Mouse (Mus musculus) neural tube, embryonic 15.5 days (tissue): Measurements from ENCODE around the gene Ahsg. TPM values are rescaled to one million over a fixed set of nuclear protein-coding genes. Genes with fewer than 3 reads are reported as not detected.

Source experiments
- ATAC-seq: fragments of 200-750 bp; cut with Nextera tagmentation; 2 replicates; pipeline ENCODE4 v1.8.0; 2017; ENCODE audit warnings: mild to moderate bottlenecking, moderate TSS enrichment, moderate library complexity; ENCODE audit not compliant: low FRiP score
- H3K27ac ChIP-seq: fragments of 300-500 bp; sonication (generic); replicated peaks from 2 replicates; pipeline ENCODE4 v1.5.1; 2015; ENCODE audit warnings: mild to moderate bottlenecking, inconsistent platforms
- H3K27me3 ChIP-seq: fragments of 300-500 bp; sonication (generic); replicated peaks from 2 replicates; pipeline ENCODE4 v1.6.1; 2015; ENCODE audit warnings: inconsistent platforms
- H3K36me3 ChIP-seq: fragments of 300-500 bp; sonication (generic); 2 replicates; pipeline ENCODE4 v1.6.1; 2015; ENCODE audit warnings: inconsistent platforms
- H3K4me1 ChIP-seq: fragments of 300-500 bp; sonication (generic); 2 replicates; pipeline ENCODE4 v1.6.1; 2015; ENCODE audit warnings: inconsistent platforms
- H3K4me2 ChIP-seq: fragments of 300-500 bp; sonication (generic); 2 replicates; pipeline ENCODE4 v1.6.1; 2015; ENCODE audit warnings: inconsistent platforms, mild to moderate bottlenecking, moderate library complexity
- H3K4me3 ChIP-seq: fragments of 300-500 bp; sonication (generic); replicated peaks from 2 replicates; pipeline ENCODE4 v1.5.1; 2015; ENCODE audit warnings: mild to moderate bottlenecking, inconsistent platforms
- H3K9ac ChIP-seq: fragments of 300-500 bp; sonication (generic); replicated peaks from 2 replicates; pipeline ENCODE4 v1.6.1; 2015; ENCODE audit warnings: mild to moderate bottlenecking, inconsistent platforms
- H3K9me3 ChIP-seq: fragments of 300-500 bp; sonication (generic); replicated peaks from 2 replicates; pipeline ENCODE4 v1.6.1; 2016; ENCODE audit warnings: inconsistent platforms
- WGBS: fragments of 180-500 bp; shearing (Covaris S2); methylation state at CpG from one replicate; pipeline ENCODE4 v1.1.7; 2015; ENCODE audit warnings: mixed read lengths; 5-methylcytosine and 5-hydroxymethylcytosine counted together
- polyA plus RNA-seq: library from polyadenylated mRNA; unstranded; fragments of >200 nt; fragmentation: Nextera tagmentation; extraction: Ambion mirVana; gene quantifications from 2 replicates; pipeline ENCODE4 v1.2.1, GENCODE M21; 2015

Ahsg gene
- polyA plus RNA-seq, 1 experiment from 2014 or later, result 0.87 TPM

DNA sequence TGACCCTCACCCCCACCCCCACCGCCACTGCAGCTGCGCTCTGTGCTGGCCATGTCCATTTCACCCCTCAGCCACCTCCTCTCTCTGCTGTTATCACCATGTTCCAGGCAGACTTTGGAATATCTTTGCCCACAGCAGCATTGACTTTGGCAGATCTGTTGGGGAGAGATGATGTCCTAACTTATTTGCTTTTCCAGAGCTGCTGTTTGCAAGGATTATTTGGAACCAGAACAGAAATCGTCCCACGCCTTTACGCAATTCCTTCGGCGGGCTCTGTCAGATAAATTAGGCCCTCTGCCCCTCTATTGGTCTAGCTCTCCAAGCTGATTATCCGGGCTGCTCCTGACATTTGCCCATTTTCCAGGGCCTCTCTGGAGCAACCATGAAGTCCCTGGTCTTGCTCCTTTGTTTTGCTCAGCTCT lies 667 bp downstream of the Ahsg start:
- H3K27ac ChIP-seq, result no peak overlapping the region
- H3K4me2 ChIP-seq, result no peak overlapping the region
- no peaks in the 10 kb centered on the region for H3K27me3 ChIP-seq
- H3K9me3 ChIP-seq, result no peaks in the 10 kb centered on the region
- H3K4me1 ChIP-seq, result no peaks in the 10 kb centered on the region
- H3K36me3 ChIP-seq, result no peaks in the 10 kb centered on the region
- ATAC-seq, result no peak
- no peak overlapping the region for H3K4me3 ChIP-seq
- no peak overlapping the region for H3K9ac ChIP-seq
- 93% methylated on average over 8 of the region's 8 CpGs for WGBS

DNA sequence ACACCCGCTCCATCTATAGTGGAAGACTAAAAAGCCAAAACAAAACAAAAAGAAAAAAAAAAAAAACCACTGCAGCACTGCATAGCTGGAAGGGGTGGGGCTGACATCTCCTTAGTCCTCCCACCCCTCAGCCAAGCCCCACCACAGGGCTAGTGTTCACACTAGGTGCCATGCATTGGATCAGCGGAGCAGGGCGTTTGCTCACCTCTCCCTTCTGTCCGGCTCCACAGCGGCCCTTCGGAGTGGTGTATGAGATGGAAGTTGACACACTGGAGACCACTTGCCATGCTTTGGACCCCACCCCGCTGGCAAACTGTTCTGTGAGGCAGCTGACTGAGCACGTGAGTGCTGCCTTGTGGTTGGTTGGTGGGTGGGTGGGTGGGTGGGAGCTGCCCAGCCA lies 3.0 kb downstream of the Ahsg start:
- Histone ChIP-seq H3K4me1 (no peaks in the 10 kb centered on the region), H3K36me3 (no peaks in the 10 kb centered on the region), H3K9ac (no peak overlapping the region), H3K4me2 (no peak overlapping the region), H3K27me3 (no peaks in the 10 kb centered on the region), H3K4me3 (no peak overlapping the region), H3K27ac (no peak overlapping the region), H3K9me3 (no peaks in the 10 kb centered on the region)
- no peak for ATAC-seq
- 67% methylated on average over 8 of the region's 8 CpGs for WGBS

DNA sequence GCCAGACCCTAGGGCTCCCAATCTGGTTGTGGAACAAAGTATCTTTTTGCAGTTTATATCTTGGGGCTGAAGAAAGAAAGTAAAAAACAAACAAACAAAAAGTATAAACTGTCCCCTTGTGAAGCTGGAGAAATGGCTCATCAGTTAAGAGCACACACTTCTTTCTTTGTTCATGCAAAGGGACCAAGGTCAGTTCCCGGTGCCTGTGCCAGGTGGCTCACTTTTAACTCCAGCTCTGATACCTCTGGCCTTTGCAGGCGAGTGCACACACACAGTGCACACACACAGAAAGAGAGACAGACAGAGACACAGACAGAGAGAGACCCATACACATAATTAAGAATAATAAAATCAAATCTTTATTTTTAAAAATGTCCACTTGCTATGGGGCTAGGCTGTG lies 5.5 kb downstream of the Ahsg start:
- Histone ChIP-seq H3K9ac (no peak overlapping the region), H3K9me3 (no peaks in the 10 kb centered on the region), H3K4me2 (no peak overlapping the region), H3K27me3 (no peaks in the 10 kb centered on the region), H3K27ac (no peak overlapping the region), H3K36me3 (no peaks in the 10 kb centered on the region), H3K4me3 (no peak overlapping the region), H3K4me1 (no peaks in the 10 kb centered on the region)
- no peak for ATAC-seq
- 72% methylated on average over 2 of the region's 2 CpGs for WGBS

DNA sequence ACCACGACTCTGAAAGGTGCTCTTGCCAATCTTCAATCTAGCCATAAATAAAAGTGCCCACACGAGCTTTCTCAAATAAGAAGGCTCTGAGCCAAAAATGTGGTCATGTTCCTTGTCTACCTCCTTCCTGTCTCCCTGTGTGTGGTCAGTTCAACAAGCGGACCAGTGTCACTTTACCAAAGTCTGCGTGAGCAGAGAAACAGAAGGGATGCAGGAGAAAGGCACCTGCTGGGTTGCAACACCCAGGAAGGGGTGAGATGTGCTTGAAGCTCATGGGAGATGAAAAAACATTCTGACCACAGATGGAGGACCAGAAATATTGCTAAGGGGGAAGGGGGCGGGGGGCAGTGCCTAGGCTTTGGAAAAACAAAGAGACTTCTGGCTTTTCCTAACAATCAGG lies 8.3 kb downstream of the Ahsg start:
- Histone ChIP-seq H3K27ac (no peak overlapping the region), H3K9ac (no peak overlapping the region), H3K27me3 (no peaks in the 10 kb centered on the region), H3K4me2 (no peak overlapping the region), H3K36me3 (no peaks in the 10 kb centered on the region), H3K4me3 (no peak overlapping the region), H3K4me1 (no peaks in the 10 kb centered on the region), H3K9me3 (no peaks in the 10 kb centered on the region)
- no peak for ATAC-seq
- 40% methylated on average over 5 of the region's 5 CpGs for WGBS

DNA sequence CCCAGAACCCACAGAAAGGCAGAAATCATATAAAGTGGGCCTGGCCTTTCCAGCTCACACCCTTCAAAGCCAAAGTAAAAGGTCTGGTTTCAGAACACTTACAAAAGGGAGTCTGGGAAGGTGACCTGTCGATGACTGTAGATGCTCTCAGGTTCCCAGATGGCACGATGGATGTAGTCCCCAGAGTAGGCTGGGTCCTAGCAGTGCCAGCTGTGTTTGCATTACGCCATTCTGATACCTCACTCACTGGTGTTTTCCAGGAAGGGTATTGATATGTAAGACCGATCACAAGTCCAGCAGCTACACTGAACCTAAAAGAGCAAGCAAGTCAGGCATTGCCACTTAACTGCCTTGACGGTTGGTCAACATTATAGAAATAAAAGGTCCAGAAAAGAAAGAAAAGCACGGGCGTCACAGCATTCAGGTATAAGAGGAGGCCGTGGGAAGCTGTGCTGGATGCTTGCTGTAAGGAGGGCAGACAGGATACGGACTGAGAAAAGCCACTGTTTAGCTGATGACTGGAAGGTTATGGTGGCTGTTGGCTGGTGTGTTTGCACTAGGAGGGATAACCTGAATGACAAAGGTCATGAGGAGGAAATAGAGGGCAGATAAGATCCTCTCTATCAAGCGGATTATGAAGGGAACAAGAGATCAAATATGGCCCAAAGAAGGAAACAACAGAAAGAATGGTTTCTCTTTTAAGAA lies 8.9 kb downstream of the Ahsg start:
- Histone ChIP-seq H3K4me1 (no peaks in the 10 kb centered on the region), H3K27me3 (no peaks in the 10 kb centered on the region), H3K9ac (no peak overlapping the region), H3K9me3 (no peaks in the 10 kb centered on the region), H3K4me2 (no peak overlapping the region), H3K27ac (no peak overlapping the region), H3K4me3 (no peak overlapping the region), H3K36me3 (no peaks in the 10 kb centered on the region)
- 88% methylated on average over 10 of the region's 10 CpGs for WGBS
- ATAC-seq, result no peak

DNA sequence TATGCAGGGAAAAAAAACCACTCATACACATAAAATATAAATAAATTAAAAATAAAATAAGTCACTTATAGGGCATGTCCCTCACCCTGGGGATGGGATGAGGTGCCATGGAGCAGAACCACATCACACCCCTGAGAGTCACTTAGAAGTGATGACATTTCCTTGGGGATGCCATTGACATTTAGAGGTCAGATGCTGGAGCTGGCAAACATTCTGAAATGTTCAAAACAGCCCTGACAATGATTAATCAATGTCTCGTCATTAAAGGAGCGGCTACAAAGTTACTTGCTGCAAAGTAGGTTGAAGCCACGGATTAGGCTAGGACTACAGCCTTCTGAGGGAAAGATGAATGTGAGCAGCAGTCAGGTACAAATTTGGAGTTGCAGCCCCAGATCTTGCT lies 10.2 kb downstream of the Ahsg start:
- Histone ChIP-seq H3K4me1 (no peaks in the 10 kb centered on the region), H3K36me3 (no peaks in the 10 kb centered on the region), H3K27me3 (no peaks in the 10 kb centered on the region), H3K4me3 (no peak overlapping the region), H3K9ac (no peak overlapping the region), H3K4me2 (no peak overlapping the region), H3K9me3 (no peaks in the 10 kb centered on the region), H3K27ac (no peak overlapping the region)
- 80% methylated on average over 3 of the region's 3 CpGs for WGBS
- no peak for ATAC-seq

DNA sequence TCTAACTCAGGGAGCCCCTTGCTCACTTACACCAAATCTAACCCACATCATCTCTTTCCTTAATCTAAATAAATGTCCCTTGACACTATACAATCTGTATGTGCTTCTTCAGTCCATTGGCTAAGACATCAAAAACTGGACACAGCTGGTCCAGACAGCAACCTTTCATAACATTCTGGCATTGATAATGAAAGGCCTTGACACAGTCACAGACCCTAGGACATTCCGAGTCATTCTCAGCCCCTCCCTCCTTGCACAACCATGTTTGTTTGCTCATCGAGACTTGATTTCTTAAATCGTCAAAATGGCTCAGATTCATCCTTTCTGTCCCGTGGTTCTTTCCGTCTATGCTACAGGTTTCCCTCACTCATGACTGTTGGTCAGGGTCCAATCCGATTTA lies 18.2 kb downstream of the Ahsg start:
- no peak for ATAC-seq
- H3K27ac ChIP-seq, result no peak overlapping the region
- H3K4me2 ChIP-seq, result no peak overlapping the region
- H3K36me3 ChIP-seq, result no peaks in the 10 kb centered on the region
- 93% methylated on average over 6 of the region's 6 CpGs for WGBS
- H3K4me1 ChIP-seq, result no peaks in the 10 kb centered on the region
- H3K4me3 ChIP-seq, result no peak overlapping the region
- H3K27me3 ChIP-seq, result no peaks in the 10 kb centered on the region
- H3K9ac ChIP-seq, result no peak overlapping the region
- H3K9me3 ChIP-seq, result no peaks in the 10 kb centered on the region

DNA sequence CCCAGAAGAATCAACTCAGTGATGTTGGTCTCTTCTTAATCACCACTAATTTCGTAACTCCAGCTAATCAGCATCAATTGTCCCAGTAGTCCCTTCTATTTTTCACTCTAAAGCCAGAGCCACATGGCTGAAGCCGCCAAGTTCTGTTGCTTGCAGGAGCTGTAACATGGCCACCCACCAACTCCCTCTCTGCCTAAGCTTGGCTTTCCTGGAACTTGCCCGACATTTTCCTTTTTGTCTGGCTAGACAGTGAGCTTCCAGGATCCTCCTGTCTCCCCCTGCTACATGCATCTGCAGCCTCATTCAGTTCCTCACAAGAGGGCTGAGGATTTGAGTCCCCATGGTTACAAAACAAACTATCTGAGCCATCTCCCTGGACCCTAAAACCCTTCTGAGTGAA lies 20.9 kb downstream of the Ahsg start:
- no peaks in the 10 kb centered on the region for H3K36me3 ChIP-seq
- no peak for ATAC-seq
- no peaks in the 10 kb centered on the region for H3K27me3 ChIP-seq
- H3K27ac ChIP-seq, result no peak overlapping the region
- H3K9me3 ChIP-seq, result no peaks in the 10 kb centered on the region
- no peak overlapping the region for H3K4me3 ChIP-seq
- H3K9ac ChIP-seq, result no peak overlapping the region
- WGBS, result 82% methylated on average over 3 of the region's 3 CpGs
- no peak overlapping the region for H3K4me2 ChIP-seq
- H3K4me1 ChIP-seq, result no peaks in the 10 kb centered on the region

DNA sequence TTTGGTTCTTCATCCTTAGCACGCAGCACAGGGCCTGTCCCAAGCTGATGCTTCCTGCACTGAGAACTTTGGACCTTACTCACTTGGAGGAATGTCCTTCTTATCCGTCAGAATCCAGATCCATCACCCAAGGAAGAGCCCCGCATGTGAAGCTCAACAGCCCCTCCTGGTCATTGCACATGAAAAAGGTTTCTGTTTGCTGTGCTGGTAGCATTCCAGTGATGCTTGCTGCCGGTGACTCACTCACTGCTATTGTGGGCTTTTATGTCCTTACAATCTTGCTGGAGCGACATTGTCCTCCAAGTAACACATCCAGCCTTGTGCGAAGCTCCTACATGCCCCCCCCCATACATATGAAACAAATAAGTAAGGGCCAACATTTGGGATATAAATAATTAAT lies 21.8 kb downstream of the Ahsg start:
- 73% methylated on average over 6 of the region's 6 CpGs for WGBS
- no peak overlapping the region for H3K4me3 ChIP-seq
- H3K27me3 ChIP-seq, result no peaks in the 10 kb centered on the region
- no peak for ATAC-seq
- no peaks in the 10 kb centered on the region for H3K36me3 ChIP-seq
- no peaks in the 10 kb centered on the region for H3K9me3 ChIP-seq
- no peak overlapping the region for H3K9ac ChIP-seq
- H3K4me1 ChIP-seq, result no peaks in the 10 kb centered on the region
- no peak overlapping the region for H3K27ac ChIP-seq
- no peak overlapping the region for H3K4me2 ChIP-seq

DNA sequence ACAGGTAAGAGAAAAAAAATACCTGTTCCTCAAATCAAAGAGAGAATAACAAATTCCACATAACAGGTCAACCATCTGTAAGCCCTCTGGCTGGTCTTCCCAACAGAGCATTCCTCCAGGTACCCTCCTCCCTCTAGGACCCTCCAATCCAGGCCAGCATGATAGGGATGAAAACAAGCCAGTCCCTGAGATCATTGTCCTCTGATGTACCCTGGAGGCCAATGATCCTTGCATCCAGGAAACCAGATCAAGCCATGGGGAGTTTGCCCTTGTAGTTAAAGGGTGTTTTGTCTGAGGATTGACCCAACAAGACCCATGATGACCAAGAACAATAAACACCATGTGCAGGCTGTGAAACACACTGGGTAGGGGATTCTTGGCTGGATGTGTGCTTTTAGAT lies 23.2 kb downstream of the Ahsg start:
- no peak overlapping the region for H3K4me3 ChIP-seq
- no peak overlapping the region for H3K9ac ChIP-seq
- no peak for ATAC-seq

DNA sequence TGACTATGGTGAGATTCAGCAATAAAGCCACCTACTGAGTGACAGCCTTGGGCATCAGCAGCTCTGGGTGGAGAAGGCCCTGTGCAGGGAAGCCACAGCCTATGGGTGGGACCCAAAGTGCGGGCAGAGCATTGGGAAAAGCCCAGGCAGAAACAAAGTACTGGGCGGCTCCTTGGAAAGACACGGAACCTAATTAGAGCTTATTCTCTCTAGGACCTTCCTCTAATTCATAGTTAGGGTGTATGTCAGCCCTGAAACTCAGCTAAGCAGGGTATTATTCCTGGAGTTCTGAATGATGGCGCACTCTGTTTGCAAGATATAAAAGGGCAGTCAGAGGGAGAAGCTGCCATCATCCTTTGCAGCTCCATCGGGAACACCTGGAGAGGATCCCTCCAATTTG lies 27.0 kb downstream of the Ahsg start, which contains the start of gene Fetub:
Gene Fetub (plus strand): TSS at position 301 of the 400 bp plus-strand sequence.
- Histone ChIP-seq H3K4me1 (no peaks in the 10 kb centered on the region), H3K4me3 (no peak within 1 kb of the TSS), H3K27ac (no peak within 1 kb of the TSS), H3K4me2 (no peak within 1 kb of the TSS), H3K9ac (no peak within 1 kb of the TSS), H3K36me3 (no peaks in the 10 kb centered on the region), H3K27me3 (no peaks in the 10 kb centered on the region), H3K9me3 (no peaks in the 10 kb centered on the region)
- ATAC-seq, result no peak
- WGBS, result 96% methylated on average over 5 of the region's 5 CpGs

More for the DNA sequence above, 23.2 kb downstream of the Ahsg start:
- no peaks in the 10 kb centered on the region for H3K9me3 ChIP-seq
- H3K36me3 ChIP-seq, result no peaks in the 10 kb centered on the region
- no peak overlapping the region for H3K4me2 ChIP-seq
- no peaks in the 10 kb centered on the region for H3K27me3 ChIP-seq
- H3K27ac ChIP-seq, result no peak overlapping the region
- H3K4me1 ChIP-seq, result no peaks in the 10 kb centered on the region

DNA sequence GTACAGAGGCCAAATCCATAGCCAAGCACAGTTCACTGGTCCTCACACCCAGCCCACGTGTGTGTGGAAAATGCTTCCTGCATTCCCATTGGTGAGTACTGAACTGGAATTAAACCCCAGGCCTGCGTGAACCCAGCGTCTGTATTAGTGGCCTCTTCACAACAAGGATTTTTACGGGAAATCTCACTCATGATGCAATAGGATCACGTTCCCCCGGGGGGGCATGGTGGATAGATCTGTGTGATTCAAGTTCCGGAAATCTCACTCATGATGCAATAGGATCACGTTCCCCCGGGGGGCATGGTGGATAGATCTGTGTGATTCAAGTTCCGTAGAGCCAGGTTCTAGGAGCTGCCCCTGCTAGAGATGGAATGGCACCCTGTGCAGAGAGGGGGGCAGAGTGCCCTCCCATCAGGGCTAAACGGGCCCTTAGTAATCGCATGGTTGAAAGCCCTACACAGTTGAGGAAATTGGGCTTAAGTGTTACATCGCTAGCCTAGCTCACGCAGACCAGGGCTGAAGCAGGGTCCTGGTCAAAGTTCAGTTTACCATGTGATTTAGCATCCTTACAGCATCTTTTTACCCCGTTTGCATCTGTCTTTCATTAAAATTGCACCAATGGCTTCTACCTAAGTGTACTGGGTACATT lies 27.7 kb downstream of the Ahsg start:
- Histone ChIP-seq H3K9me3 (no peaks in the 10 kb centered on the region), H3K4me1 (no peaks in the 10 kb centered on the region), H3K4me3 (no peak overlapping the region), H3K27ac (no peak overlapping the region), H3K4me2 (no peak overlapping the region), H3K36me3 (no peaks in the 10 kb centered on the region), H3K9ac (no peak overlapping the region), H3K27me3 (no peaks in the 10 kb centered on the region)
- no peak for ATAC-seq
- 75% methylated on average over 15 of the region's 15 CpGs for WGBS
